Mouse (Mus musculus) B cell, adult 67 days (primary cell): Measurements from ENCODE around the gene Sult1a1. TPM values are rescaled to one million over a fixed set of nuclear protein-coding genes. Genes with fewer than 3 reads are reported as not detected.

Experiments used
- total RNA-seq, 2 experiments: library from RNA; stranded (reverse); gene quantifications; 4 replicates each; pipeline ENCODE4 v1.2.4; 2023

Sult1a1 gene
- not detected for total RNA-seq

GRCm38 (mm10) chr7:126676207-126676606, at the start of gene Sult1a1:
Sult1a1 (minus strand) TSS chr7:126676432.

DNA sequence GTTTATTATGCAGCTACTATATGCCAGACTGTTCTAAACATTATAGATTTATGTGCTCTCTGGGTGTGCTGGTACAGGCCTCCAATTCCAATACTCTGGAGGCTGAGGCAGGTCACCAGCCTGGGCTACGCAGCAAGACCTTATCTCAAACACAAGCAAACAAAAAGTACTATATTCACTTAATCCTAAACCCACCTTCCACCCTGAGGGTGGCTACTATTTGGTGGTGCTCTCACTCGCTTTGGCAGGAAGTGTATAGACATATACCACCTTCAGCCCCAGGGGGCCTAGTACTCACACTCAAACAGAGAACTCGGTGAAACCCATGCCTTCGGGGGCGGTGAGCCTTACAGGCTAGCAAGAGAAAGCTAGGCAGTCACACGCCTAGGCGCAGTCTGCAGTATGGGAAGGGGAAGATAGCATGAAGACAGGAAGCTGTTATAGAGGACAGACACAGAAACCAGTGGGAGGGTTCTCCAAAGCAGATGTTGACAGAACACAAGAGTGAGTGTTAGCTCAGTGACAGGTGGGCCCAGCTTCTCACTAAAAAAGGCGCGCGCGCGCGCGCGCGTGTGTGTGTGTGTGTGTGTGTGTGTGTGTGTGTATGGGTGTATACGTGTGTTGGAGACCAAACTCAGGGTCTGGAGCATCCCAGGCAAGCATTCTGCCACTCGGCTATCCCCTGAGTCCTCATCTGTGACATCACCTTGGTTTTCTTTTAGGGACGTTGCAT, 31.4 kb upstream of the Sult1a1 start, which contains the start of gene Coro1a:
TSS of gene Coro1a (minus strand) at position 346 of the 733 bp plus-strand sequence.

GRCm38 (mm10) chr7:126695631-126696207, 19.5 kb upstream of the Sult1a1 start, which contains the start of gene Slx1b:
Slx1b (minus strand) TSS chr7:126695784.

DNA sequence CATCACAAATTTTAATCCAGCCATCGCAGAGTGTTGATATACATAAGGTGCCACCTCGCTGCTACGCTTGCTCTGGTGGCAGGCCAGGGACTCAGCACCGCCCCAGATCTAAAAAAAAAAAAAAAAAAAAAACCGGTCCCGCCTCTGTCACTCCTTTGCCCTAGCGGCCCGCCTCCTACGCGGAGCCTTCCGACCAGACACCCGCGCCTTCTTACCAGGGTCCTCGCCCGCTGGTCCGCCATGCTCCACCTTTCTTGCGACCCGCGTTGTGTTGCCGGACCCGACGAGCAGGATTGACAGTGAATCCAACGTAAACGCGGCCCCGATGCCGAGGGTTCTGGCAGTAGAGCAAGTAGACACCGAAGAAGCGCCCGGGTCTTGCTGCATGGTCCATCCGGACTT, 19.0 kb upstream of the Sult1a1 start, which contains the start of gene Bola2:
TSS of gene Bola2 (plus strand) at position 192 of the 402 bp plus-strand sequence.

GRCm38 (mm10) chr7:126649231-126650051, 26.8 kb downstream of the Sult1a1 start, which contains the start of gene Sgf29:
Sgf29 (plus strand) TSS chr7:126649309.

DNA sequence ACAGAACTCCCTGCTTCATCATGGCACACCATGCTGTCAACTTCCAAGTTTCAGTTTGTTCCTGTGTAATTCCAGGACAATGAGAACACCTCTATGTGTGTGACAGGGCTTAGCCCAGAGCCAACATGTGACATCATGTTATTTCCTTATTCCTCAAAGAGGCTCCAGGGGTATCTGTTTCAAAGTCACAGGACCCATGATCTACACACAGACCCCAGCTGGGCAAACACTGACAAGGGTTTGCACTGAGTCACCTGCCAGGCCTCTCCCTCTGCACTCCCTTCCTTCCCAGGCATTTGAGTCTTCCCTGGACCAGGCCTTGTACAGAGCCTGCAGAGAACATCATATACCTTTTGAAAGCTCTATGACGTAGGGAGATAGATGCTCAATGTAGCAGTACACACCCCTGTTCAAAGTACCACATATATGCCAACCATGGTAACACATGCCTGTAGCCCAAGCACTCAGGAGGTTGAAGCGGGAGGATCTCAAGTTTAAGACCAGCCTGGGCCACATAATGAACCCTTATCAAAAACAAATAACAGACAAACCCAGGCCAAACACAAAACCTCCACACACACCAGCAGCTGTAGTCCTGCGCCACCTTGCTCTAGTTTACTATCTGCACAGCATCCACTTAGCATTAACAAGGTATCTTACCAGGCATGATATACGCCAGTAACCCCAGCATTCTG, 45.3 kb downstream of the Sult1a1 start, which contains the start of gene Nupr1:
TSS of gene Nupr1 (minus strand) at position 38 of the 695 bp plus-strand sequence.

Other genes with a start within 250 kb of the Sult1a1 start
- gene Rabep2, start 247.7 kb downstream of the Sult1a1 start, total RNA-seq = 100 to 1,000 TPM; 137 to 166 TPM
- under 1 TPM; 0.26 to 0.42 TPM for gene Atp2a1, start 213.3 kb downstream of the Sult1a1 start, total RNA-seq
- gene Sh2b1, start 201.0 kb downstream of the Sult1a1 start, total RNA-seq = 10 to 100 TPM; 77.7 to 83.1 TPM
- gene Tufm, start 189.1 kb downstream of the Sult1a1 start, total RNA-seq = 10 to 100 TPM; 55.4 to 55.7 TPM
- 100 to 1,000 TPM; 228 to 236 TPM for gene Atxn2l, start 173.0 kb downstream of the Sult1a1 start, total RNA-seq
- 100 to 1,000 TPM; 152 to 156 TPM for gene Eif3c, start 110.0 kb downstream of the Sult1a1 start, total RNA-seq
- 1 to 10 TPM; 2.4 to 4.1 TPM for gene Apobr, start 91.5 kb downstream of the Sult1a1 start, total RNA-seq
- 10 to 100 TPM; 77.3 to 79.4 TPM for gene Cln3, start 90.6 kb downstream of the Sult1a1 start, total RNA-seq
- gene Il27, start 81.5 kb downstream of the Sult1a1 start, total RNA-seq = not detected
- not detected for gene Nupr1, start 45.6 kb downstream of the Sult1a1 start, total RNA-seq
- 10 to 100 TPM; 71.9 to 77.9 TPM for gene Sgf29, start 27.1 kb downstream of the Sult1a1 start, total RNA-seq
- gene Bola2, start 19.0 kb upstream of the Sult1a1 start, total RNA-seq = 10 to 100 TPM; 96.7 to 97.7 TPM
- gene Slx1b, start 19.4 kb upstream of the Sult1a1 start, total RNA-seq = 1 to 10 TPM; 6.6 to 10.0 TPM
- gene Coro1a, start 31.4 kb upstream of the Sult1a1 start, total RNA-seq = 1,000 to 10,000 TPM; 1,399 to 1,442 TPM
- 10 to 100 TPM; 44.4 to 44.7 TPM for gene Mapk3, start 83.2 kb upstream of the Sult1a1 start, total RNA-seq
- gene Gdpd3, start 89.9 kb upstream of the Sult1a1 start, total RNA-seq = 1 to 10 TPM; 2.8 to 5.7 TPM
- 100 to 1,000 TPM; 274 to 280 TPM for gene Ypel3, start 100.5 kb upstream of the Sult1a1 start, total RNA-seq
- gene Tbx6, start 105.1 kb upstream of the Sult1a1 start, total RNA-seq = 10 to 100 TPM; 11.8 to 12.3 TPM
- gene Ppp4c, start 116.1 kb upstream of the Sult1a1 start, total RNA-seq = 100 to 1,000 TPM; 276 to 290 TPM
- not detected for gene Fam57b, start 121.2 kb upstream of the Sult1a1 start, total RNA-seq
- gene 4930451I11Rik, start 155.2 kb upstream of the Sult1a1 start, total RNA-seq = not detected
- not detected for gene Doc2a, start 171.0 kb upstream of the Sult1a1 start, total RNA-seq
- 10 to 100 TPM; 26.6 to 34.7 TPM for gene Hirip3, start 185.5 kb upstream of the Sult1a1 start, total RNA-seq
- gene Ino80e, start 185.9 kb upstream of the Sult1a1 start, total RNA-seq = 10 to 100 TPM; 93.9 to 94.9 TPM
- 100 to 1,000 TPM in 1 of 2 experiments, 10 to 100 TPM in 1; 99.5 to 101 TPM for gene Taok2, start 208.3 kb upstream of the Sult1a1 start, total RNA-seq
- 10 to 100 TPM; 48.7 to 52.4 TPM for gene Tmem219, start 246.5 kb upstream of the Sult1a1 start, total RNA-seq